Mouse (Mus musculus) left cerebral cortex, postnatal 36 days (tissue): ENCODE measurements around the gene Atp2b1. TPM values are rescaled to one million over a fixed set of nuclear protein-coding genes. Genes with fewer than 3 reads are reported as not detected.

Source experiments
- total RNA-seq, 2 experiments: library from RNA; stranded (reverse); gene quantifications; 2 replicates each; pipeline ENCODE4 v1.2.3; 2021

The Atp2b1 gene
- total RNA-seq, 2 experiments from 2014 or later = 707 to 758 TPM

Other genes starting within 250 kb of the Atp2b1 start
- gene Poc1b, start 192.6 kb downstream of the Atp2b1 start, total RNA-seq = 1 to 10 TPM; 6.0 to 8.3 TPM
- gene Galnt4, start 193.8 kb downstream of the Atp2b1 start, total RNA-seq = 1 to 10 TPM; 2.7 to 3.3 TPM
- not detected for gene Phxr2, start 211.9 kb downstream of the Atp2b1 start, total RNA-seq